Mouse (Mus musculus) intestine, postnatal 0 days (tissue): ENCODE measurements at regions not wholly inside any gene's neighbourhood (a gene's known extent, or its start where the extent isn't known, plus 50 kb on each side); places are given as distances from the start of the nearest gene placed in this dataset.

Source experiments
- ATAC-seq: fragments of 200-750 bp; cut with Nextera tagmentation; 2 replicates; pipeline ENCODE4 v1.8.0; 2017; ENCODE audit warnings: mild to moderate bottlenecking, moderate TSS enrichment, moderate library complexity
- H3K27ac ChIP-seq: fragments of 300-500 bp; sonication (generic); 2 replicates; pipeline ENCODE4 v1.5.1; 2014; ENCODE audit warnings: mild to moderate bottlenecking, low read depth, low read length, moderate library complexity
- H3K27me3 ChIP-seq: fragments of 300-500 bp; sonication (generic); replicated peaks from 2 replicates; pipeline ENCODE4 v1.6.1; 2014; ENCODE audit warnings: low read length, mixed read lengths; ENCODE audit not compliant: control insufficient read depth, insufficient read depth
- H3K36me3 ChIP-seq: fragments of 300-500 bp; sonication (generic); 2 replicates; pipeline ENCODE4 v1.6.1; 2014; ENCODE audit warnings: mild to moderate bottlenecking, moderate library complexity; ENCODE audit not compliant: control insufficient read depth, insufficient read depth
- H3K4me1 ChIP-seq: fragments of 300-500 bp; sonication (generic); replicated peaks from 2 replicates; pipeline ENCODE4 v1.6.1; 2014; ENCODE audit warnings: antibody characterized with exemption, low read length, mixed read lengths; ENCODE audit not compliant: control insufficient read depth, insufficient read depth
- H3K4me2 ChIP-seq: fragments of 300-500 bp; sonication (generic); replicated peaks from 2 replicates; pipeline ENCODE4 v1.6.1; 2014; ENCODE audit warnings: low read depth, mild to moderate bottlenecking, moderate library complexity
- H3K4me3 ChIP-seq: fragments of 300-500 bp; sonication (generic); 2 replicates; pipeline ENCODE4 v1.5.1; 2014; ENCODE audit warnings: low read depth, low read length
- H3K9ac ChIP-seq: fragments of 300-500 bp; sonication (generic); 2 replicates; pipeline ENCODE4 v1.6.1; 2014; ENCODE audit warnings: mild to moderate bottlenecking, low read depth, low read length
- H3K9me3 ChIP-seq: fragments of 300-500 bp; sonication (generic); 2 replicates; pipeline ENCODE4 v1.6.1; 2016; ENCODE audit warnings: mixed run types; ENCODE audit not compliant: control insufficient read depth
- CTCF ChIP-seq: sonication (generic); IDR thresholded peaks from 2 replicates; pipeline ENCODE4 v1.5.1; 2016; ENCODE audit warnings: low read depth, mild to moderate bottlenecking, control low read depth, antibody characterized with exemption, moderate library complexity
- whole genome bisulfite sequencing: fragments of 180-500 bp; shearing (Covaris S2); extraction: QIAGEN DNeasy Blood & Tissue Kit; methylation state at CpG from one replicate; pipeline ENCODE4 v1.1.7; 2014; 5-methylcytosine and 5-hydroxymethylcytosine counted together

DNA sequence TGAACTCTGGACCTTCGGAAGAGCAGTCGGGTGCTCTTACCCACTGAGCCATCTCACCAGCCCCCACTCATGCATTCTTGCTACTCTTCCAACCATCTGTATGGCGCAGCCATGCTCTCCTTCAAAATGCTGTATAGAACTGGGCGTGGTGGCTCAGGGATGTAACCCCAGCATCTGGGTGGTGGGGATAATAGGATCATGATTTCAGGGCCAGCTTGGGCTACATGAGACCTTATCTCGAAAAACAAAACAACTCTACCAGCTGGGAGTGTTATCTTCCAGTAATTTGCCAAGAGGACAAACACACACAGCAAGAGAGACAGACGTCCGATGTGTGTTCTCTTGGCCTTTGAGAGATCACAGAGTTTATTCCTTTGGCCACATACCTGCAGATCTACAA, 69.8 kb upstream of the Lmo2 start:
- H3K27ac ChIP-seq: no peak overlapping the region
- no peak overlapping the region for H3K9ac ChIP-seq
- no peak for ATAC-seq
- H3K4me3 ChIP-seq: no peak overlapping the region
- H3K4me2 ChIP-seq: no peak overlapping the region
- no peaks in the 10 kb centered on the region for H3K36me3 ChIP-seq
- 88% methylated on average over 7 of the region's 7 CpGs for WGBS
- no peaks in the 10 kb centered on the region for H3K27me3 ChIP-seq
- no peaks in the 10 kb centered on the region for H3K9me3 ChIP-seq
- no peak for TF ChIP-seq CTCF
- no peaks in the 10 kb centered on the region for H3K4me1 ChIP-seq

DNA sequence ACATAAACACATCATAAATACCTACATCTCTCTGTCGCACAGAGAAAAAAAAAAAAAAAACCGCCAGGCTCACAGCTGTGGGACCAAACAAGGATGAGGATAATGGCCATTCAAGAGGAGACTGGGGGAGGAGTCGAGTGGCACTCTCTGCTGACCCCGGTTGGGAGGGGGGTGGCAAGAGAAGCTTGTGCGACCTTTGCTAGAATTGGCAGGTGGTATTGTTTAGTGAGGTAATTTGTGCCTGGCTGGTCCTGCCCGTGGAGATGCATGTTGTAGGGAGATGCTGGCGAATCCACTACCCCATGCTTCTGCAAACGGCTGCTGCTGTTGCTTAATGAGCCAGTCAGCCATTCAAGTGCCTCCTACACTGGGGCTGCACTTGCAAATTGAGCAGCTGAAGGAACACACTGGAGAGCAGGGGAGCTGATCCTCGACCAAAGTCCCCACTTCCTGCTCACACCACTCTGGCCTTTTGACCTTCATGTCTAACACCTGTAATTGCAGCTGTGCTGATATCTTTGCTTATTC, 66.5 kb upstream of the Lmo2 start:
- H3K4me1 ChIP-seq: no peaks in the 10 kb centered on the region
- H3K4me3 ChIP-seq: no peak overlapping the region
- TF ChIP-seq CTCF: no peak
- 12% methylated on average over 9 of the region's 9 CpGs for WGBS
- no peak for ATAC-seq
- no peaks in the 10 kb centered on the region for H3K36me3 ChIP-seq
- no peak overlapping the region for H3K9ac ChIP-seq
- no peak overlapping the region for H3K4me2 ChIP-seq
- no peak overlapping the region for H3K27ac ChIP-seq
- no peaks in the 10 kb centered on the region for H3K27me3 ChIP-seq
- H3K9me3 ChIP-seq: no peaks in the 10 kb centered on the region

DNA sequence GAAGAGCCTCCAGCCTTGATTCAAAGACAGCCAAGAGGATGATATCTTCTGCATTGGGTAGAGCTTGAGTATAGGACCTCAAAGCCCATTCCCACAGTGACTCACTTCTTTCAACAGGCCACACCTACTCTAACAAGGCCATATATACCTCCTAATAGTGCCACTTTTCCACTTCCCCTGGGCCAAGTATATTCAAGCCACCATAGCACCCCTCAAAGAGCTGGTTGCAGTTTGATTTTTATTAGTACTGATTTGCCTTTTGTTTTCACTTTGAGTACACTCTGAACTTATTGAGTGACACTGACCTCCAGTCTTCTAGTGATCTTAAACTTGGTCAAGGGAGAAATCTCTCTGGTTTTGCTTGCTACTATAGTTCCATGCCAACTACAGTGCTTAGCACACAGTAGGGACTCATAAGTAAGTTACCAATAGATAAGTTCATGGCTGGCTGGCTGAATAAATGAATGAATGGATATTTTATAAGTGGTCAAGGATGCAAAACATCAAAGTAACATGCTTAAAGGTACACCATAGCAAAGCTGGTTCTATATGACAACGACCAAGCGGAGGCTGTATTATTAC, 64.5 kb upstream of the Lmo2 start:
- H3K4me3 ChIP-seq: no peak overlapping the region

DNA sequence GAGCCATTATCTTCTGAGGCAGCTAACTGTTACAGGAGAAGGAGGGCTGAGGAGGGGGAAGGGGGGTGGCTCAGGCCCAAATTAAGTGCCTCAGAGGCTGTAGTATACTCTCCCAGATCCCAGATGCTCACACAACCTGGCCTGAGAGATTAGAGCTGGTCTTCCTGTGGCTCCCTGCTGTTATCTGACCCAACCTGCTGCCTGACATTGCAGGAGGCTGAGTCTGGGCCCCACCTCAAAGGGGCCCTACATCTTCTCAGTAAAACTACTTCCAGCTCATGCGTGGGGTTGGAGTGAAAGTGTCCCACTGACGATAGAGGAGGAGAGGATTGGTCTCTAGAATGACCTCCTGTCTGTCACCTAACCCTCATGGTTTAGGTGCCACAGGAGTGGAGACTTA, 64.0 kb upstream of the Lmo2 start:
- 29% methylated on average over 2 of the region's 2 CpGs for WGBS
- no peak overlapping the region for H3K4me3 ChIP-seq
- no peak for ATAC-seq
- no peak overlapping the region for H3K9ac ChIP-seq
- H3K4me2 ChIP-seq: no peak overlapping the region
- TF ChIP-seq CTCF: no peak
- no peaks in the 10 kb centered on the region for H3K9me3 ChIP-seq
- H3K36me3 ChIP-seq: no peaks in the 10 kb centered on the region
- H3K4me1 ChIP-seq: no peaks in the 10 kb centered on the region
- H3K27ac ChIP-seq: no peak overlapping the region
- H3K27me3 ChIP-seq: no peaks in the 10 kb centered on the region

More for the DNA sequence above, 64.5 kb upstream of the Lmo2 start:
- WGBS: 95% methylated on average over 2 of the region's 2 CpGs
- no peaks in the 10 kb centered on the region for H3K27me3 ChIP-seq
- no peaks in the 10 kb centered on the region for H3K9me3 ChIP-seq
- no peak for ATAC-seq
- H3K36me3 ChIP-seq: no peaks in the 10 kb centered on the region
- no peak overlapping the region for H3K4me2 ChIP-seq
- H3K4me1 ChIP-seq: no peaks in the 10 kb centered on the region
- no peak overlapping the region for H3K9ac ChIP-seq
- H3K27ac ChIP-seq: no peak overlapping the region
- TF ChIP-seq CTCF: no peak

DNA sequence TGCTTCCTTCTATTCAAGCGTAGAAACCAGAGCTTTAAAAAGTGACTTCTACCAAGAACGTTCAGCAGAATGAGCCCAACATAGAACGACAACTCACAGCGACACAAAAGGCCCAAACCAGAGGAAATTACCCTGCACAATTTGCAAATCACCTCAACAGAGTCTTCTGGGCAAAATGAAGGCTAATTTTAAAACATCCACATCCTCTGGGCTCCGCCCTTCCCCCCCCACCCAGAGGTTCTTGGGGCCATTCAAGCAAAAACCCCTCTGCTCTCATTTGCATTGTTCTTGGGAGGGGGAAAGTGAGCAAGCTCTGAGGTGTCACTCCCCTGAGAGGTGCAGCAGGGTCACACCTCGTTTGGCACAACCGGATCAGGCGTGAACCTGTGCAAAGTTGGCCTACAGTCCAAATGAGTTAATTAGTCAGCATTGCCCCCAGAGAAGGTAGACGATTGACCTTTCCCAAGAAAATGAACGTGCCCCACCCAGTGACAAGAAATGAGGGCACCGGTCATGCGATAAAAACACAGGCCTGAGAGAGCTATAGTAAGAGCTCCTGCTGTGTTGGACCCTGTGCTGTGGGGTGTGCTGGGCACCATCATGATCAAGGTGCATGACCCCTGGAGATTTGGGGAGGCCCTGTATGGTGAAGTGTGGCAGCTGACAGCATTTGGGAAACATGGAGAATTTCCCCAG, 62.7 kb upstream of the Lmo2 start:
- Histone ChIP-seq H3K27me3 (no peaks in the 10 kb centered on the region), H3K4me2 (no peak overlapping the region), H3K9ac (no peak overlapping the region), H3K27ac (no peak overlapping the region), H3K4me1 (no peaks in the 10 kb centered on the region), H3K4me3 (no peak overlapping the region), H3K36me3 (no peaks in the 10 kb centered on the region), H3K9me3 (no peaks in the 10 kb centered on the region)
- no peak for TF ChIP-seq CTCF
- ATAC-seq: no peak
- WGBS: 53% methylated on average over 12 of the region's 12 CpGs

DNA sequence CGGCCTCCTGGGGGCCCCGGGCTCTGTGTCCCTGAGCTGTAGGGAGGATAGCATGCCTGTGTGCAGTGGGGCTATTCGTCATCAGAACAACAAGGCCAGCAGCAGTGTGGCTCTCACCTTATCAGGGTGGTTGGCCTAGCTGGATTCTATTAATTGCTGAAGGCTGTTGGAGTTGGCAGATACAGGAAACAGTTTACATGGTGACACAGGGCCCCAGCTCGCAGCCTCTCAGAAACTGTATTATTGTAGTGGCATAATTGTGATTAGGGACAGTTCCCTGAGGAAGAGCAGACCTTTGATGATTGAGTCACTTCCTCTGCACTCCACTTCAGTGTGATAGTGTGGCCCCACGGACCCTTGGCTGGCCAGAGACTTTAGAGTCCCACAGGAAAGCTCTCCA, 61.6 kb upstream of the Lmo2 start:
- no peak overlapping the region for H3K27ac ChIP-seq
- no peak for ATAC-seq

More for the DNA sequence above, 61.6 kb upstream of the Lmo2 start:
- H3K9me3 ChIP-seq: no peaks in the 10 kb centered on the region
- no peaks in the 10 kb centered on the region for H3K27me3 ChIP-seq
- no peaks in the 10 kb centered on the region for H3K4me1 ChIP-seq
- H3K4me2 ChIP-seq: no peak overlapping the region
- no peak for TF ChIP-seq CTCF
- H3K9ac ChIP-seq: no peak overlapping the region
- no peaks in the 10 kb centered on the region for H3K36me3 ChIP-seq
- WGBS: 37% methylated on average over 5 of the region's 5 CpGs
- H3K4me3 ChIP-seq: no peak overlapping the region
